Mouse (Mus musculus): ENCODE measurements around the gene Pgk1.

DNA sequence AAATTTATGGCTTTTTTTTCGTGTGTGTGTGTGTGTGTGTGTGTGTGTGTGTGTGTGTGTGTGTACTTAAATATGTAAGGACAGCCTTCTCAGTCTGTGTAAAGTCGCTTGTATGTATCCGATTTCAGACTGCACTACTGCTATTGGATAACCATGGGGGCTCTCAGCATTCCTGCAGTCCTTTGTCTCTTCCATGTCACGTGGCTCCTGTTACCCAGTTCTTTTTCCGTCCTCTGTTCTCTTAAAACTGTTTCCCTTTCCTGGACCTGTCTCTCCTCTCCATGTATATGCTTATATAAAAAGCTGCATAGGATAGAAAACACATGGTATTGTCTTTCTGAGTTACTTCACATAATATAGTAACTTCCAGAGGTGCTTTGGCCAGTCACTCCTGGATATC, 1.2 kb upstream of the Pgk1 start:
- no peak for TF ChIP-seq GATA1 (IDR thresholded peaks at IDR 0.05; ENCODE audit: borderline replicate concordance, low read length)
- no peak for TF ChIP-seq FLI1 (IDR thresholded peaks at IDR 0.05; ENCODE audit: low read length)
